Mouse (Mus musculus) intestine, embryonic 15.5 days (tissue): ENCODE results near the gene Cacng7. TPM values are rescaled to one million over a fixed set of nuclear protein-coding genes. Genes with fewer than 3 reads are reported as not detected.
"Not testable (repeated sequence)": the region's sequence is repeated elsewhere in the genome, so short reads cannot be mapped to it uniquely, and the experiment has no call there.

Experiments used
- ATAC-seq: fragments of 200-750 bp; cut with Nextera tagmentation; 2 replicates; pipeline ENCODE4 v1.8.0; 2017; ENCODE audit warnings: moderate TSS enrichment, moderate library complexity
- H3K27ac ChIP-seq: fragments of 300-500 bp; sonication (generic); 2 replicates; pipeline ENCODE4 v1.5.1; 2015; ENCODE audit warnings: mild to moderate bottlenecking, inconsistent platforms
- H3K27me3 ChIP-seq: fragments of 300-500 bp; sonication (generic); replicated peaks from 2 replicates; pipeline ENCODE4 v1.6.1; 2015; ENCODE audit warnings: inconsistent platforms
- H3K36me3 ChIP-seq: fragments of 300-500 bp; sonication (generic); 2 replicates; pipeline ENCODE4 v1.6.1; 2015; ENCODE audit warnings: inconsistent platforms
- H3K4me1 ChIP-seq: fragments of 300-500 bp; sonication (generic); replicated peaks from 2 replicates; pipeline ENCODE4 v1.6.1; 2015; ENCODE audit warnings: inconsistent platforms
- H3K4me2 ChIP-seq: fragments of 300-500 bp; sonication (generic); replicated peaks from 2 replicates; pipeline ENCODE4 v1.6.1; 2015; ENCODE audit warnings: mild to moderate bottlenecking, inconsistent platforms
- H3K4me3 ChIP-seq: fragments of 300-500 bp; sonication (generic); replicated peaks from 2 replicates; pipeline ENCODE4 v1.5.1; 2015; ENCODE audit warnings: inconsistent platforms
- H3K9ac ChIP-seq: fragments of 300-500 bp; sonication (generic); 2 replicates; pipeline ENCODE4 v1.6.1; 2015; ENCODE audit warnings: inconsistent platforms
- H3K9me3 ChIP-seq: fragments of 300-500 bp; sonication (generic); 2 replicates; pipeline ENCODE4 v1.6.1; 2016; ENCODE audit warnings: inconsistent platforms
- WGBS: fragments of 180-500 bp; shearing (Covaris S2); methylation state at CpG from one replicate; pipeline ENCODE4 v1.1.7; 2015; 5-methylcytosine and 5-hydroxymethylcytosine counted together
- polyA plus RNA-seq: library from polyadenylated mRNA; unstranded; fragments of >200 nt; fragmentation: Nextera tagmentation; extraction: Ambion mirVana; gene quantifications from 2 replicates; pipeline ENCODE4 v1.2.1, GENCODE M21; 2015

The Cacng7 gene
- polyA plus RNA-seq, 1 experiment from 2014 or later, result 1.2 TPM

GRCm38 (mm10) chr7:3384807-3385319, 52.1 kb downstream of the Cacng7 start:
- WGBS, result 90% methylated on average over 5 of the region's 5 CpGs
- ATAC-seq, result no peak
- Histone ChIP-seq H3K4me2 (no peak overlapping the region), H3K4me3 (no peak overlapping the region), H3K36me3 (no peaks in the 10 kb centered on the region), H3K4me1 (no peaks in the 10 kb centered on the region), H3K27ac (no peak overlapping the region), H3K9ac (no peak overlapping the region), H3K9me3 (no peaks in the 10 kb centered on the region), H3K27me3 (no peaks in the 10 kb centered on the region)

GRCm38 (mm10) chr7:3386036-3386730, 53.4 kb downstream of the Cacng7 start:
- WGBS, result 75% methylated on average over 6 of the region's 6 CpGs
- Histone ChIP-seq H3K27ac (no peak overlapping the region), H3K4me2 (no peak overlapping the region), H3K9ac (no peak overlapping the region), H3K27me3 (no peaks in the 10 kb centered on the region), H3K4me1 (no peaks in the 10 kb centered on the region), H3K4me3 (no peak overlapping the region), H3K36me3 (no peaks in the 10 kb centered on the region), H3K9me3 (no peaks in the 10 kb centered on the region)
- no peak for ATAC-seq

GRCm38 (mm10) chr7:3387761-3388160, 55.0 kb downstream of the Cacng7 start:
- WGBS, result 83% methylated on average over 18 of the region's 18 CpGs
- Histone ChIP-seq H3K4me3 (no peak overlapping the region), H3K4me1 (no peaks in the 10 kb centered on the region), H3K4me2 (no peak overlapping the region), H3K36me3 (no peaks in the 10 kb centered on the region), H3K27me3 (no peaks in the 10 kb centered on the region), H3K27ac (no peak overlapping the region), H3K9me3 (no peaks in the 10 kb centered on the region), H3K9ac (no peak overlapping the region)
- no peak for ATAC-seq

GRCm38 (mm10) chr7:3388885-3389284, 56.1 kb downstream of the Cacng7 start:
- H3K4me3 ChIP-seq, result no peak overlapping the region
- WGBS, result 62% methylated on average over 6 of the region's 6 CpGs
- no peak for ATAC-seq
- no peak overlapping the region for H3K4me2 ChIP-seq
- H3K27me3 ChIP-seq, result no peaks in the 10 kb centered on the region
- H3K36me3 ChIP-seq, result no peaks in the 10 kb centered on the region
- no peaks in the 10 kb centered on the region for H3K4me1 ChIP-seq
- no peak overlapping the region for H3K27ac ChIP-seq
- H3K9me3 ChIP-seq, result no peaks in the 10 kb centered on the region
- H3K9ac ChIP-seq, result no peak overlapping the region

GRCm38 (mm10) chr7:3389444-3390412, 57.0 kb downstream of the Cacng7 start:
- WGBS, result 2% methylated on average over 17 of the region's 17 CpGs
- H3K9ac ChIP-seq, result no peak overlapping the region
- H3K4me3 ChIP-seq, result peak overlapping the region; percentile 19; the same call in 1 of the 2 replicates
- no peak for ATAC-seq
- H3K27ac ChIP-seq, result no peak overlapping the region
- peak overlapping the region; percentile 54 for H3K4me2 ChIP-seq
- no peaks in the 10 kb centered on the region for H3K27me3 ChIP-seq
- no peaks in the 10 kb centered on the region for H3K4me1 ChIP-seq
- H3K36me3 ChIP-seq, result no peaks in the 10 kb centered on the region
- H3K9me3 ChIP-seq, result no peaks in the 10 kb centered on the region

- H3K36me3 ChIP-seq, result no peaks in the 10 kb centered on the region
- H3K27ac ChIP-seq, result no peak within 1 kb of the TSS
- 0% methylated on average over 7 of the region's 7 CpGs for WGBS
- no peak within 1 kb of the TSS for H3K9ac ChIP-seq
- no peaks in the 10 kb centered on the region for H3K4me1 ChIP-seq
- ATAC-seq, result no peak
- H3K27me3 ChIP-seq, result no peaks in the 10 kb centered on the region
- no peaks in the 10 kb centered on the region for H3K9me3 ChIP-seq
- H3K4me3 ChIP-seq, result peak within 1 kb of the TSS; percentile 26
- peak within 1 kb of the TSS; percentile 54 for H3K4me2 ChIP-seq
Observed at GRCm38 (mm10) chr7:3390413-3391080, 57.8 kb downstream of the Cacng7 start, which contains the start of gene Cacng8. TSS of gene Cacng8 (plus strand) at chr7:3390683.

GRCm38 (mm10) chr7:3391081-3391451, 58.3 kb downstream of the Cacng7 start:
- H3K4me2 ChIP-seq, result peak overlapping the region; percentile 54
- no peak overlapping the region for H3K9ac ChIP-seq
- WGBS, result 5% methylated on average over 12 of the region's 12 CpGs
- H3K27me3 ChIP-seq, result no peaks in the 10 kb centered on the region
- ATAC-seq, result no peak
- H3K9me3 ChIP-seq, result no peaks in the 10 kb centered on the region
- H3K36me3 ChIP-seq, result no peaks in the 10 kb centered on the region
- no peak overlapping the region for H3K27ac ChIP-seq
- H3K4me1 ChIP-seq, result no peaks in the 10 kb centered on the region
- peak overlapping the region; percentile 26 for H3K4me3 ChIP-seq

GRCm38 (mm10) chr7:3391809-3392208, 59.1 kb downstream of the Cacng7 start:
- H3K36me3 ChIP-seq, result no peaks in the 10 kb centered on the region
- no peak overlapping the region for H3K27ac ChIP-seq
- H3K4me1 ChIP-seq, result no peaks in the 10 kb centered on the region
- WGBS, result 18% methylated on average over 4 of the region's 4 CpGs
- H3K4me3 ChIP-seq, result no peak overlapping the region
- peak overlapping the region; percentile 54; the same call in 1 of the 2 replicates for H3K4me2 ChIP-seq
- no peaks in the 10 kb centered on the region for H3K9me3 ChIP-seq
- H3K9ac ChIP-seq, result no peak overlapping the region
- no peaks in the 10 kb centered on the region for H3K27me3 ChIP-seq
- no peak for ATAC-seq

GRCm38 (mm10) chr7:3397355-3397754, 64.6 kb downstream of the Cacng7 start:
- no peak overlapping the region for H3K4me2 ChIP-seq
- no peaks in the 10 kb centered on the region for H3K36me3 ChIP-seq
- ATAC-seq, result no peak
- H3K27me3 ChIP-seq, result no peaks in the 10 kb centered on the region
- H3K4me1 ChIP-seq, result no peaks in the 10 kb centered on the region
- 58% methylated on average over 10 of the region's 10 CpGs for WGBS
- no peak overlapping the region for H3K9ac ChIP-seq
- no peaks in the 10 kb centered on the region for H3K9me3 ChIP-seq
- no peak overlapping the region for H3K27ac ChIP-seq
- H3K4me3 ChIP-seq, result no peak overlapping the region

GRCm38 (mm10) chr7:3397797-3398196, 65.0 kb downstream of the Cacng7 start:
- 54% methylated on average over 7 of the region's 7 CpGs for WGBS
- ATAC-seq, result no peak

GRCm38 (mm10) chr7:3398363-3398762, 65.6 kb downstream of the Cacng7 start:
- not testable (repeated sequence) for ATAC-seq, H3K4me3 ChIP-seq, H3K9ac ChIP-seq, H3K4me1 ChIP-seq, H3K27me3 ChIP-seq, H3K36me3 ChIP-seq, H3K4me2 ChIP-seq, H3K27ac ChIP-seq, H3K9me3 ChIP-seq
- 87% methylated on average over 8 of the region's 8 CpGs for WGBS

More at GRCm38 (mm10) chr7:3397797-3398196, 65.0 kb downstream of the Cacng7 start:
- no peak overlapping the region for H3K9ac ChIP-seq
- H3K4me3 ChIP-seq, result no peak overlapping the region
- H3K4me2 ChIP-seq, result no peak overlapping the region
- no peak overlapping the region for H3K27ac ChIP-seq
- no peaks in the 10 kb centered on the region for H3K27me3 ChIP-seq
- no peaks in the 10 kb centered on the region for H3K36me3 ChIP-seq
- H3K9me3 ChIP-seq, result no peaks in the 10 kb centered on the region
- H3K4me1 ChIP-seq, result no peaks in the 10 kb centered on the region

- Histone ChIP-seq H3K36me3 (no peaks in the 10 kb centered on the region), H3K9ac (no peak overlapping the region)
Observed at GRCm38 (mm10) chr7:3399937-3400336, 67.2 kb downstream of the Cacng7 start.

More at GRCm38 (mm10) chr7:3399937-3400336, 67.2 kb downstream of the Cacng7 start:
- no peak for ATAC-seq
- no peak overlapping the region for H3K4me3 ChIP-seq
- no peaks in the 10 kb centered on the region for H3K27me3 ChIP-seq
- H3K27ac ChIP-seq, result no peak overlapping the region
- no peak overlapping the region for H3K4me2 ChIP-seq
- no peaks in the 10 kb centered on the region for H3K9me3 ChIP-seq
- H3K4me1 ChIP-seq, result no peaks in the 10 kb centered on the region
